24 mouse cellular contexts compared by ENCODE assay signal in genomic region chr17:4941286-4941800, GRCm38 (mm10). TPM values are rescaled to one million over a fixed set of nuclear protein-coding genes. Genes with fewer than 3 reads are reported as not detected.
DNase-seq lines count a peak whose midpoint lies in the region; ATAC-seq and TF ChIP-seq lines count a peak whose summit lies in the region.
"Had no signal": no experiment of that assay in that cellular context is flagged by ENCODE, and none has a peak within 500 bp of the region (broad histone marks: within the 10 kb centered on the region; RNA-seq: fewer than 3 reads in every experiment).

No protein-coding gene starts in this region.

- no peak overlapping the region for H3K4me2 ChIP-seq in intestine, postnatal 0 days (replicated peaks; ENCODE audit: low read depth)
- H3K4me2 ChIP-seq: forebrain, embryonic 15.5 days; heart, embryonic 13.5 days; hindbrain, embryonic 14.5 days had no signal

- no peak; the same call in 1 of the 2 replicates for ATAC-seq in intestine, postnatal 0 days
- ATAC-seq: activated CD4-positive, CD25-positive, alpha-beta regulatory T cell, adult 4 months; CD4-positive, CD25-positive, alpha-beta regulatory T cell, adult 4 months; forebrain, embryonic 15.5 days; hindbrain, postnatal 0 days had no signal

- no peak for TF ChIP-seq CTCF in brain, embryonic 14.5 days (IDR thresholded peaks at IDR 0.05; ENCODE audit: borderline replicate concordance, extremely low read depth, insufficient read depth, insufficient read length)
- no peak for TF ChIP-seq CTCF in intestine, postnatal 0 days (IDR thresholded peaks at IDR 0.05; ENCODE audit: low read depth)

- TF ChIP-seq POLR2A in brain, embryonic 14.5 days (IDR thresholded peaks at IDR 0.05; ENCODE audit: borderline replicate concordance, extremely low read depth, insufficient read depth, insufficient read length, poor library complexity, severe bottlenecking): no peak

- no peak overlapping the region for H3K27ac ChIP-seq in intestine, postnatal 0 days (ENCODE audit: low read depth, low read length)
- H3K27ac ChIP-seq: forebrain, embryonic 10.5 days; forebrain, embryonic 15.5 days; heart, adult 2 months; heart, embryonic 10.5 days; heart, embryonic 13.5 days; hindbrain, postnatal 0 days had no signal

- no peaks in the 10 kb centered on the region for H3K36me3 ChIP-seq in intestine, postnatal 0 days (ENCODE audit: control insufficient read depth, insufficient read depth)
- H3K36me3 ChIP-seq: forebrain, embryonic 10.5 days; forebrain, embryonic 15.5 days; heart, embryonic 10.5 days; heart, embryonic 13.5 days had no signal

- peak; percentile 50 for DNase-seq in kidney, adult 9 months
- DNase-seq in kidney, postnatal 25 days: no peak
- DNase-seq in Muller cell, postnatal 12 days (ENCODE audit: inconsistent ontology term): peak; percentile 74
- peak; percentile 2 for DNase-seq in brain, embryonic 14.5 days (ENCODE audit: low read depth)
- DNase-seq in frontal cortex, adult 2 months (ENCODE audit: extremely low spot score in 1 of 2, low spot score in 1 of 2): no peak
- DNase-seq: adrenal gland, adult 8-10 months; adrenal gland, postnatal 25 days; cerebellum, adult 18-20 months; cerebellum, adult 9-10 months; cerebellum, postnatal 14 days; gastrocnemius, postnatal 10 days; gastrocnemius, postnatal 36 days; heart, adult 2 months; heart, postnatal 14 days; heart, postnatal 4 days had no signal

- H3K4me1 ChIP-seq in intestine, postnatal 0 days (replicated peaks; ENCODE audit: control insufficient read depth, insufficient read depth, low read length): no peaks in the 10 kb centered on the region

- H3K9me3 ChIP-seq in intestine, postnatal 0 days (ENCODE audit: control insufficient read depth): no peaks in the 10 kb centered on the region
- H3K9me3 ChIP-seq: forebrain, embryonic 10.5 days; forebrain, embryonic 15.5 days; heart, embryonic 10.5 days; heart, embryonic 13.5 days had no signal

- no peak overlapping the region for H3K9ac ChIP-seq in intestine, postnatal 0 days (ENCODE audit: low read depth, low read length)
- H3K9ac ChIP-seq: forebrain, embryonic 15.5 days; heart, embryonic 13.5 days; hindbrain, embryonic 14.5 days had no signal

- H3K27me3 ChIP-seq in intestine, postnatal 0 days (replicated peaks; ENCODE audit: control insufficient read depth, insufficient read depth, low read length): no peaks in the 10 kb centered on the region
- H3K27me3 ChIP-seq: forebrain, embryonic 15.5 days had no signal

- WGBS in intestine, postnatal 0 days: 60% methylated on average over 4 of the region's 4 CpGs

- H3K4me3 ChIP-seq in intestine, postnatal 0 days (ENCODE audit: low read depth, low read length): no peak overlapping the region
- H3K4me3 ChIP-seq: forebrain, embryonic 10.5 days; forebrain, embryonic 15.5 days; heart, adult 2 months; heart, embryonic 10.5 days; heart, embryonic 13.5 days had no signal

RNA-seq across cellular contexts. Expression of gene Arid1b, which starts 52.8 kb away (rescaled TPM):
- polyA plus RNA-seq in brain, embryonic 14.5 days (2012; rRNA removed): 22.0 and 41.6 TPM in 2 replicates
- 25.7 and 27.9 TPM in 2 replicates for polyA plus RNA-seq in frontal cortex, adult 2 months (2012; rRNA removed)
- 4.8 and 4.9 TPM in 2 replicates for polyA plus RNA-seq in intestine, postnatal 0 days (2015; fragmentation: Nextera tagmentation; extraction: Ambion mirVana)

Comparison
In these comparisons a context has a peak if more than half of its experiments do, and no peak if none do; other contexts are left out.
1. DNase-seq: peak in kidney, adult 9 months (single experiment), Muller cell, postnatal 12 days (single experiment) and brain, embryonic 14.5 days (single experiment); none in kidney, postnatal 25 days (0 of 2) and frontal cortex, adult 2 months (0 of 2).